Mouse (Mus musculus) heart, adult 2 months (tissue): ENCODE measurements at regions not wholly inside any gene's neighbourhood (a gene's known extent, or its start where the extent isn't known, plus 50 kb on each side); places are given as distances from the start of the nearest gene placed in this dataset.

Experiments used
- CTCF ChIP-seq: fragments of 200-600 bp; IDR thresholded peaks from 2 replicates; pipeline ENCODE4 v1.8.1; 2022; ENCODE audit warnings: antibody characterized with exemption, mild to moderate bottlenecking, moderate library complexity
- EP300 ChIP-seq: fragments of 200-500 bp; IDR thresholded peaks from 2 replicates; pipeline ENCODE4 v1.6.1; 2011; ENCODE audit warnings: low read depth, low read length, control low read depth; ENCODE audit not compliant: insufficient read depth
- POLR2A ChIP-seq: fragments of 200-500 bp; IDR thresholded peaks from 2 replicates; pipeline ENCODE4 v1.6.1; 2011; ENCODE audit warnings: mild to moderate bottlenecking, low read depth, low read length, control low read depth; ENCODE audit not compliant: insufficient read depth

GRCm38 (mm10) chr1:90710566-90710965 lies 107.8 kb downstream of the Cops8 start:
- TF ChIP-seq POLR2A = no peak
- no peak for TF ChIP-seq CTCF
- TF ChIP-seq EP300 = no peak
